Mouse (Mus musculus): ENCODE results near the gene Itgb4. TPM values are rescaled to one million over a fixed set of nuclear protein-coding genes. Genes with fewer than 3 reads are reported as not detected.

The Itgb4 gene
- polyA plus RNA-seq, 1 experiment, result 0.49 TPM

GRCm38 (mm10) chr11:116041833-116042232 lies 67.3 kb downstream of the Itgb4 start:
- no peaks in the 10 kb centered on the region for H3K27me3 ChIP-seq (ENCODE audit: control insufficient read depth, insufficient read depth, insufficient read length)

GRCm38 (mm10) chr11:116042372-116043138 lies 68.0 kb downstream of the Itgb4 start:
- Histone ChIP-seq H3K27me3 (ENCODE audit: control insufficient read depth, insufficient read depth, insufficient read length) (no peaks in the 10 kb centered on the region), H3K4me3 (ENCODE audit: insufficient read depth, poor library complexity, severe bottlenecking) (no peak overlapping the region), H3ac (ENCODE audit: control insufficient read depth, insufficient read length, low read depth) (no peak overlapping the region), H3K79me2 (ENCODE audit: control insufficient read depth, insufficient read depth) (peaks cover 96% of the 10 kb centered on the region), H3K36me3 (ENCODE audit: control insufficient read depth, insufficient read depth) (peaks cover 54% of the 10 kb centered on the region), H3K79me3 (ENCODE audit: low read depth) (peaks cover 64% of the 10 kb centered on the region)
- TF ChIP-seq USF1 (IDR thresholded peaks at IDR 0.05; ENCODE audit: low read depth) (no peak), MYOG (IDR thresholded peaks at IDR 0.05; ENCODE audit: control insufficient read depth, extremely low read depth, insufficient read length) (no peak), MYOD1 (IDR thresholded peaks at IDR 0.05; ENCODE audit: control insufficient read depth, insufficient read length, low read depth) (no peak), CTCF (IDR thresholded peaks at IDR 0.05; ENCODE audit: control insufficient read depth, insufficient read depth, insufficient read length) (no peak), CEBPB (IDR thresholded peaks at IDR 0.05; ENCODE audit: low read depth) (no peak), MAX (IDR thresholded peaks at IDR 0.05) (no peak), FOSL1 (IDR thresholded peaks at IDR 0.05; ENCODE audit: insufficient read depth, low read length, poor library complexity, severe bottlenecking) (no peak)

More at GRCm38 (mm10) chr11:116041833-116042232, 67.3 kb downstream of the Itgb4 start:
- H3K4me3 ChIP-seq (ENCODE audit: insufficient read depth, poor library complexity, severe bottlenecking), result no peak overlapping the region
- TF ChIP-seq FOSL1 (IDR thresholded peaks at IDR 0.05; ENCODE audit: insufficient read depth, low read length, poor library complexity, severe bottlenecking) (no peak), MYOG (IDR thresholded peaks at IDR 0.05; ENCODE audit: control insufficient read depth, extremely low read depth, insufficient read length) (no peak), CTCF (IDR thresholded peaks at IDR 0.05; ENCODE audit: control insufficient read depth, insufficient read depth, insufficient read length) (no peak), MAX (IDR thresholded peaks at IDR 0.05) (no peak), USF1 (IDR thresholded peaks at IDR 0.05; ENCODE audit: low read depth) (no peak), MYOD1 (IDR thresholded peaks at IDR 0.05; ENCODE audit: control insufficient read depth, insufficient read length, low read depth) (no peak), CEBPB (IDR thresholded peaks at IDR 0.05; ENCODE audit: low read depth) (no peak)
- peaks cover 55% of the 10 kb centered on the region for H3K36me3 ChIP-seq (ENCODE audit: control insufficient read depth, insufficient read depth)
- peaks cover 100% of the 10 kb centered on the region for H3K79me2 ChIP-seq (ENCODE audit: control insufficient read depth, insufficient read depth)
- no peak overlapping the region for H3ac ChIP-seq (ENCODE audit: control insufficient read depth, insufficient read length, low read depth)
- peaks cover 70% of the 10 kb centered on the region for H3K79me3 ChIP-seq (ENCODE audit: low read depth)

GRCm38 (mm10) chr11:116043286-116043685 lies 68.8 kb downstream of the Itgb4 start:
- Histone ChIP-seq H3K36me3 (ENCODE audit: control insufficient read depth, insufficient read depth) (peaks cover 53% of the 10 kb centered on the region), H3K79me3 (ENCODE audit: low read depth) (peaks cover 57% of the 10 kb centered on the region), H3ac (ENCODE audit: control insufficient read depth, insufficient read length, low read depth) (no peak overlapping the region), H3K27me3 (ENCODE audit: control insufficient read depth, insufficient read depth, insufficient read length) (no peaks in the 10 kb centered on the region), H3K79me2 (ENCODE audit: control insufficient read depth, insufficient read depth) (peaks cover 89% of the 10 kb centered on the region), H3K4me3 (ENCODE audit: insufficient read depth, poor library complexity, severe bottlenecking) (no peak overlapping the region)
- TF ChIP-seq MYOG (IDR thresholded peaks at IDR 0.05; ENCODE audit: control insufficient read depth, extremely low read depth, insufficient read length), result no peak
- TF ChIP-seq MAX (IDR thresholded peaks at IDR 0.05), result no peak
- TF ChIP-seq USF1 (IDR thresholded peaks at IDR 0.05; ENCODE audit: low read depth), result no peak
- TF ChIP-seq FOSL1 (IDR thresholded peaks at IDR 0.05; ENCODE audit: insufficient read depth, low read length, poor library complexity, severe bottlenecking), result no peak
- no peak for TF ChIP-seq CEBPB (IDR thresholded peaks at IDR 0.05; ENCODE audit: low read depth)
- no peak for TF ChIP-seq CTCF (IDR thresholded peaks at IDR 0.05; ENCODE audit: control insufficient read depth, insufficient read depth, insufficient read length)
- no peak for TF ChIP-seq MYOD1 (IDR thresholded peaks at IDR 0.05; ENCODE audit: control insufficient read depth, insufficient read length, low read depth)

- peaks cover 46% of the 10 kb centered on the region for H3K36me3 ChIP-seq (ENCODE audit: control insufficient read depth, insufficient read depth)
- no peak overlapping the region for H3ac ChIP-seq (ENCODE audit: control insufficient read depth, insufficient read length, low read depth)
- peaks cover 70% of the 10 kb centered on the region for H3K79me2 ChIP-seq (ENCODE audit: control insufficient read depth, insufficient read depth)
- H3K27me3 ChIP-seq (ENCODE audit: control insufficient read depth, insufficient read depth, insufficient read length), result no peaks in the 10 kb centered on the region
- peaks cover 42% of the 10 kb centered on the region for H3K79me3 ChIP-seq (ENCODE audit: low read depth)
- no peak overlapping the region for H3K4me3 ChIP-seq (ENCODE audit: insufficient read depth, poor library complexity, severe bottlenecking)
- TF ChIP-seq MAX (IDR thresholded peaks at IDR 0.05) (no peak), MYOG (IDR thresholded peaks at IDR 0.05; ENCODE audit: control insufficient read depth, extremely low read depth, insufficient read length) (no peak), FOSL1 (IDR thresholded peaks at IDR 0.05; ENCODE audit: insufficient read depth, low read length, poor library complexity, severe bottlenecking) (no peak), MYOD1 (IDR thresholded peaks at IDR 0.05; ENCODE audit: control insufficient read depth, insufficient read length, low read depth) (no peak), CTCF (IDR thresholded peaks at IDR 0.05; ENCODE audit: control insufficient read depth, insufficient read depth, insufficient read length) (no peak), USF1 (IDR thresholded peaks at IDR 0.05; ENCODE audit: low read depth) (no peak), CEBPB (IDR thresholded peaks at IDR 0.05; ENCODE audit: low read depth) (no peak)
These were observed 70.7 kb downstream of the Itgb4 start for GRCm38 (mm10) chr11:116045173-116045572.

GRCm38 (mm10) chr11:116049610-116050009 lies 75.1 kb downstream of the Itgb4 start:
- Histone ChIP-seq H3ac (ENCODE audit: control insufficient read depth, insufficient read length, low read depth) (no peak overlapping the region), H3K4me3 (ENCODE audit: insufficient read depth, poor library complexity, severe bottlenecking) (no peak overlapping the region), H3K79me2 (ENCODE audit: control insufficient read depth, insufficient read depth) (peaks cover 25% of the 10 kb centered on the region), H3K79me3 (ENCODE audit: low read depth) (peaks cover 11% of the 10 kb centered on the region), H3K27me3 (ENCODE audit: control insufficient read depth, insufficient read depth, insufficient read length) (no peaks in the 10 kb centered on the region), H3K36me3 (ENCODE audit: control insufficient read depth, insufficient read depth) (peaks cover 56% of the 10 kb centered on the region)
- TF ChIP-seq USF1 (IDR thresholded peaks at IDR 0.05; ENCODE audit: low read depth) (no peak), CTCF (IDR thresholded peaks at IDR 0.05; ENCODE audit: control insufficient read depth, insufficient read depth, insufficient read length) (no peak), MYOD1 (IDR thresholded peaks at IDR 0.05; ENCODE audit: control insufficient read depth, insufficient read length, low read depth) (no peak), CEBPB (IDR thresholded peaks at IDR 0.05; ENCODE audit: low read depth) (no peak), MYOG (IDR thresholded peaks at IDR 0.05; ENCODE audit: control insufficient read depth, extremely low read depth, insufficient read length) (no peak), FOSL1 (IDR thresholded peaks at IDR 0.05; ENCODE audit: insufficient read depth, low read length, poor library complexity, severe bottlenecking) (no peak), MAX (IDR thresholded peaks at IDR 0.05) (no peak)
